Mouse (Mus musculus): ENCODE measurements at regions not wholly inside any gene's neighbourhood (a gene's known extent, or its start where the extent isn't known, plus 50 kb on each side); places are given as distances from the start of the nearest gene placed in this dataset.

DNA sequence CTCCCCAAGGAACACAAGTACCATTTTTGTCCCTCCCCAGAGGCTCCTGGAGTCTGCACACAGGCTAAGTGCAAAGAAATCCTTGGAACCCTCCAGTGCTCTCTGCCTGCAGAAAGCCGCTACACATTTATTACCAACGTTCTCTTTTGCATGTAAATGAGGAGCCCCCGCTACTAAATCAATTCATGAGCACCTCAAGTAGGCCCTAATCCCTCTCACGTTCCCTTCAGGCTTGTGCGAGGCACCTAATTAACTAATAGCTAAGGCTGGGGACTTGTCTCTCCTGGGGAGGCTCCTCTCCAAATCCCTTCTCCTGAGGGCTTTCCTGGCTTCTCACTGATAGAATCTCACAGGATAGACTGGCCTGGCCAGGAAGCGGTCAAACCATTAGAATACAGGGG, 568.6 kb upstream of the Adam5 start:
- no peak for DNase-seq (ENCODE audit: extremely low read depth, low read depth)

DNA sequence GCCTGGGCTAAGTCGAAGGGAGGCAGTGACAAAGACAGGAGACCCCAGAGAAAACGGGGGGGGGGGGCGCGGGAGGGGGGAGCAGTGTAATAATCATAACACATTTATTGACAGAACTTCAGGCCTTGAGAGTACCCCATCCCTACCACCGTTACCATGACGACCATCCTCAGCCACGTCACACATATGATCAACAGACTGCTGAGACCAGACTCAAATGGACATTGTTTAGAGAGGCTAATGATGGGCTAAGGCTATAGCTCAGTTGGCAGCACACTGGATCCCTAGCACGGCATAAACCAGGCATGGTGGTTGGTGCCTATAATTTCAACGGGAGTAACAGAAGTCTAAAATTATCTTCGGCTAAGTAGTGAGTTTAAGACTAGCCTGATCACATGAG, 565.8 kb upstream of the Adam5 start:
- DNase-seq (ENCODE audit: extremely low read depth, low read depth): no peak

DNA sequence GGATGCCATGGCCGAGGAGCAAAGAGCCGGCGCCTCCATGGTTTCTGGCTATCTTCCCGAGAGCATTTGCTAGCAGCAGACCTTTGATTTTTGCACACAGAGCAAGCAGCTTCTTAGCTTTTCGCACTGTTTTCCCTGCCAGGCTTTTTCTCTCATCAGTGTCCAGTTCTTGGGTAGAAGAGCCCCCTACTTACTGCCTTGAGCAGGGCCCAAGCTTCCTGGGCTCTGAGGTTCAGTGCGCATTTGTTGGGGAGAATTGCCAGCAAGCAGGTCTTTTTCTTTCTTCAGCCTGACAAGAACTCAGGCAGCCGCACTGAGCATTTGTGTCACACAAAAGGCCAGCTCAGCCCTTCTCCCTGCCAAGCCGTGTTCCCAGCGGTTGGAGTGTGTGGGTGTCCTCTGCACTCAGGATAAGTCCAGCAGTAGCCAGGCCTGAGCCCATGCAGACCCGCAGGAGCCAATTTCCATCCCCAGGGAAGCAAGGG, 565.2 kb upstream of the Adam5 start:
- DNase-seq (ENCODE audit: extremely low read depth, low read depth): no peak

DNA sequence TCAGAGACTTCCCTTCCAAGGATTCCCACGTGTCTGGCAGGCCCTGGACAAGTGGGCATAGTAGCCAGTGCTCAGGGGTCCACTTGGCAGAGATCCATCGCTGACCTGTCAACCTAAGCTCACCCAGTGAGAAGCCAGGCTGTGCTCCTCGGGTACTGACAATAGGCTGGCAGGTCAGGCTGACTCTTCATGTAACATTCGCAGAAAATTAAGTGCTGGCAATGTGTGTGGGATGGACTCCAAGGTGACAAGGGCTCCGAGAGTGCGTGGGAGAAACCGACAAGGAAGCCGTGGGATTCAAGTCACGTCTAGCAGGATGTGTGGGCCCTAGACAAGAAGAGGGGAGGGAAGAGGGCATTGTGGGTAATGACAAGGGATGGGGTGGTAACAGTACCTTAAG, 564.6 kb upstream of the Adam5 start:
- DNase-seq (ENCODE audit: extremely low read depth, low read depth): no peak

DNA sequence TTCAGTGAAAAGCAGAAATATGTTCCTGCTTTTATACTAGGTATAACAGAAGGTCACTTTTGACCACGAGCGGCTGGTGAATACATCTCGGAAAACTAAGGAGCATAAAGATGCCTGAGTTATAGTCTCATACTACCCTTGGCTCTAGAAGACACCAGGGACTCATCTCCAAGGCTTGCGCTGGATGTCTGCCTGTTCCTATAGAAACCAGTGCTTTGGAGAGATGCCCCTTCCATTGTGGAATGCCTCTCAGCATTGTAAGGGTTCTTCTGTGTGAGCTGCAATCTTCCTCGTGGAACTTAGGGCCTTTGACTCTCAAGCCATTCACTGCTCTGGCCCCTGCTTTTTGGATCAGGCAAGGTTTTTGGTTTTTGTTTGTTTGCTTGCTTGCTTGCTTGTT, 561.0 kb upstream of the Adam5 start:
- no peak for DNase-seq (ENCODE audit: extremely low read depth, low read depth)

DNA sequence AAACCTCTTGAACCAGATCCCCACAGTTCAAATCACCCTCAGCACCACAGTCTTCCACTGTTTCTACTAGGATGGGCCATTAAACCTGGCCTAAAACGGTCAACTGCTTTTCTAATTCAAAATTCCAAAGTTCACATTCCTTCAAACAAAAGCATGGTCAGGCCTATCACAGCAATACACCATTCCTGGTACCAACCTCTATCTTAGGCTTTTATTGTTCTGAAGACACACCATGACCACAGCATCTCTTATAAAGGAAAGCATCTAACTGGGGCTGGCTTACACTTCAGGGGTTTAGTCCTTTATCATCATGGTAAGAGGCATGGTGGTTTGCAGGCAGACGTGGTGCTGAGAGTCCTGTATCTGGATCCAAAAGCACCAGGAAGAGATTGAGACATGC, 560.4 kb upstream of the Adam5 start:
- DNase-seq (ENCODE audit: extremely low read depth, low read depth): no peak

DNA sequence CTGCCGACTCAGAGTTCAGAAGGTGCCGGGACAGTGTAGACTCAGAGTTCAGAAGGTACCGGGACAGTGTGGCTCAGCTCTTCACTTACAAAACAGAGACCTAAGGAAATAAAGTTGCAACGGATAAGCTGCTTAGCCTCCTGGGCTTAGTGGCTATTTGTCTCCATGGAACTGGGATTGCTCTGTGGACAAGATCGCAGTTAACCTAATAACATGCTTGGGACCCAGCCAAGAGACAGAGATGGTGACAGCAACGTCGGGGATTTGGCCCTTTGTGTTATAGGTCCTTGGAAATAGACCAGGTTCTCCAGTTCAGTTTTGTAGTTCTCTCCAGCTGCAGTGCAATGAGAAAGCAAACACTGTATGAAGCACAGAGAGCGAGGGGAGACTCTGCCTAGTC, 549.1 kb upstream of the Adam5 start:
- DNase-seq (ENCODE audit: extremely low read depth, low read depth): no peak

DNA sequence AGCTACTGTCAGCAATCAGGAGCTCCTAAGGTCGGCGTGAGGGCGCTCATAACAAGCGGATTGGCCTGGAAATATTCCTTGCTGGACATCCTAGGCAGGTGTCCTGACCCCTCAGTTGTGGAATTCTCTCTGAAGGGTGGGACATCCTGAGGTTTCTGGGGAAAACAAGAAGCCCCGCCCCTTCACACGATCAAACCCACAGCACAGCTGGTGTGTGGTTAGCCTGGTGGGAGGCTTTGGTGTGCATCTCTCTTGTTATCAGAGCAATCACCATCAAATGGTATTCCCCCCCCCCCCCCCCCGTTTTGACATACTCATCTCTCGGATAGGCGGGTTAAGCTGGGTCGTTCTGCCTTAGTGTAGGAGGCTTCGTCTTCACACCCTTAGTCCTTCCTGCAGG, 546.8 kb upstream of the Adam5 start:
- DNase-seq (ENCODE audit: extremely low read depth, low read depth): no peak

DNA sequence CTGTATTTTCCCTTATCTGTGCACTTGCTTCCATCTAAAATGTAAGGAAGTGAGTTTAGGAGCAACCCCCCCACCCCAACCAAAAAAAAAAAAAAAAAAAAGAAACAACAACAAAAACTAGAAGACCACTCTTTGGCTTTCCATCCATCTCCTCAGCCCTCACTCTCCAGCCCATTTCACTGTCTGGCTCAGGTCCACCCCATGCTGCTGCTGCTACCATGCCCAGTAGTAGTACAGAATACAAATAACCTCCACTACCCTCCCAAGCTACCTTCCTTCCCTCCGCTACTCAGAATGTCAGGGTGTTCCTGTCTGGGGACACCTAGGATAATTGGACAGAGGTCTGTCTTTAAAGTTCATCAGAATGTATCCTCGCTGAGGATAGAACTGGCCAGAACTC, 545.2 kb upstream of the Adam5 start:
- DNase-seq (ENCODE audit: extremely low read depth, low read depth): no peak

DNA sequence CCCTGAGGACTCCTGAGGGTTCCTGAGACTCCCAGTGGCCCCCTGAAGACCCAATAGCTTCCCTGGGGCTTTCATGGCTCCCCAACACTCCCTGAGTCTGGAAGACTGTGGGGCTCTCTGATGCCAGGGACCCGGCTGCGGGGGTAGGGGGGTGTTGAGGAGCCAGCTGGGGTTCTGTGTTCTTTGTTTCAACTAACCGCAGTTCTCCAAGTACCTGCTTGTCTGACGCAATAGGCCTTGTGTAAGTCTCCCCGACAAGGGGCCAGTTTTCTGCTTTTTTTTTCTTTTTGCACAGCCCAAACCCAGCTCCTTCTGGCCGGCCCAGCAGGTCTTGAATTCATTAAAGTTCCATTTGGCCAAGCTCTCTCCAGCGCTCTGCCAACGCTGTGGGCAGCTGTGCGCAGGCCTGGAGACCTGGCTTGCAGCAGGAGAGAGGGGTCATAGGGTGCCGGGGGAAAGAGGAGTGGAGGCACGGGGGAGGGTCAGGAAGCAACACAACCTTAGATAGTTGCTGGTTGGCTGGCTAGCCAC, 544.5 kb upstream of the Adam5 start:
- DNase-seq (ENCODE audit: extremely low read depth, low read depth): no peak

DNA sequence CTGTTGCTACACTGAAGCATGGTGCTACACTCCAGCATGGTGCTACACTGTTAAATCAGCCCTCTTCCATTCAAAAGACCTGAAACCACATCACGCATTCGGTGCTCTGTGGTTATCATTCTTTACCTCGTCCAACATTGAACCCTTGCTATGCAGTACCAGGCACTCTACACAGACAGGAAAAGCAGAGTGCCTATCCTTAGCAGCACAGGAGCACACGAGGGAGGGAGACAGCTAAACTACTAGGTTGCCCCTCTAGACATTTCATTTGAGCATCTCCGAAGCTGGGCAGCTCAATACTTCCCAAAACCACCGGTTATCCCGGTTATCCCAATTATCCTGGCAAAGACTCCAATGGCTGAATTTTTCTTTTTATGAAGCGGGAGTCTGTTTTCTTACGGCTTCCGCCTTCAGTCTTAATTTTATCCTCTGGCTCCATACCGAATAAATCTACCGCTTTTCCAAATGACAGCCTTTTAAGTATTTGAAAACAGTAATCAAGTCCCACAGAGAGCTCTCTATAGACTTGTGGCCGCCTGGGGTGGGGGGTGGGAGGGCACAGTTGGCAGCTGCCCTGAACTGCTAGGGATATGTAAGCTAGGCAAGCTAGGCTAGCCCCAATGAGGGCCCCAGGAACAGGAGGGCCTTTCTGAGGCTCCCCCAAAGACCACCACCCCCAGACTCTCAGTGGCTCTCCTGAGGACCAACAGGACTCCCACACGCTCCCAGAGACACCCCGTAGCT, 543.8 kb upstream of the Adam5 start:
- DNase-seq (ENCODE audit: extremely low read depth, low read depth): no peak

DNA sequence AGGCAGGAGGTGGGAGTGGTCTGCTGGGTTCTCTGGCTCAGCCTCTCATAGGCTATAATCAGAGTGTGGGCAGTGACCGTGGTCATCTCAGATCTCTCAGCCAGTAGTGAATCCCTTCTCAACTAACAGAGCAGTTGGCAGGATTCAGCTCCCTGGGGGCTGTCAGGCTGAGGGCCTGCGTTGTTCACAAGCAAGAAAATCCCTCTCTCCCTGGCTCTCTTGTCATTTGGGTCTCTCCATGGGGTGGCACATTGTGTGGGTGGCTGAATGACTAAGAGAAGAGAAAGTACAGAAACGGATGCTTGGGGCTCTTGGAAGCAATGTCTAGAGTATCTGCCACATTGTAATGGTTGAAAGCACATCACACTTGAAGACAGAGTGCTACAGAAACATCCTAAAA, 542.0 kb upstream of the Adam5 start:
- no peak for DNase-seq (ENCODE audit: extremely low read depth, low read depth)

DNA sequence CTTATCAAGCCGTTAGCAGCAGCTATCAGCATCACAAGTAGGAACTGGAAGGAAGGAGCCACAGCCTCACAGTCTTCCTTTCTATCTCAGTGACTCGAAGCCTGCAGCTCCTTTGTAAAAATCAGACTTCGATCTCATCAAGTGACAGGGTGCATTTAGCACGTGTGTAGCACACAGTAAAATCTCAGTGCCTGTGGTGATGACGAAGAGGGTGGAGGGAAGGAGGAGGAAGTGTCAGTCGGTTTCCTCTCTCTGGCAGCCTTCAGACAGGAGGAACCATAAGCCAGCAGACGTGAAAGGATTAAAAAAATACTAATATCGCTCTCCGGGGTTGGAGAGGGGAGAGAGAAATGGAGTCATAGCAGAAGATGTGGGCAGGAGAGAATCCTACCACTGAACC, 538.5 kb upstream of the Adam5 start:
- peak; percentile 26 for DNase-seq (ENCODE audit: extremely low read depth, low read depth)

DNA sequence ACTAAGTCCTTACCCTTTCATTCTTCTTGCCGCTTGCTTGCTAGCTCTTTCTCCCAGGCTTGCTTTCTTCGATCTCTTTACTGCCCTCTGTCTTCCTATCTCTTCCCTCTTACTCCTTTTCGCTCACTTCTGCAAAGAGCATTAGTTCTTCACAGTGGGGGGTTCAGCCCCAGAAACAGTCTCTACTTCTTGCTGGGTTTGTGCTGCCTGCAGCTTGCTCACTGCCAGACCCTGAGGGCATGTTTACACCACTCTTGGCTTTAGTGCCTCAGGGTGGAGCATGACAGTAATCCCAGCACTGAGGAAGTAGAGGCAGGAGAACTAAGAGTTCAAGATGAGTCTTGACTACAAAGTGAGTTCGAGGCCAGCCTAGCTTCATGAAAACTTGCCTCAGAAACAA, 538.0 kb upstream of the Adam5 start:
- DNase-seq (ENCODE audit: extremely low read depth, low read depth): peak; percentile 9

DNA sequence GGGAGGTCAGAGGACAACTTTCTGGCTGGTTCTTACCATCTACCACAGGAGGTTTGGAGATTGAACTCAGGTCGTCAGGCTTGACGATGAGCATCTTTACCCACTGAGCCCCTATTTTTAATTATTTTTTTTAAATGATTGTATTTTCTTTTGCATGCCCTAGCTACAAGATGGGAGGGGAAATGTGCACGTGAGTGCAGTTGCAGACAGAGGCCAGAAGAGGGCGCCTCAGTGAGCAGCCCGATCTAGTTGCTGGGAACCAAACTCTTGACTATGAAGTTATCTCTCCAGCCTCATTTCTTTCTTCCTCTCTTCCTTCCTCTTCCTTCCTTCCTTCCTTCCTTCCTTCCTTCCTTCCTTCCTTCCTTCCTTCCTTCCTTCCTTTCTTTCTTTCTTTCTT, 537.3 kb upstream of the Adam5 start:
- peak; percentile 6 for DNase-seq (ENCODE audit: extremely low read depth, low read depth)

DNA sequence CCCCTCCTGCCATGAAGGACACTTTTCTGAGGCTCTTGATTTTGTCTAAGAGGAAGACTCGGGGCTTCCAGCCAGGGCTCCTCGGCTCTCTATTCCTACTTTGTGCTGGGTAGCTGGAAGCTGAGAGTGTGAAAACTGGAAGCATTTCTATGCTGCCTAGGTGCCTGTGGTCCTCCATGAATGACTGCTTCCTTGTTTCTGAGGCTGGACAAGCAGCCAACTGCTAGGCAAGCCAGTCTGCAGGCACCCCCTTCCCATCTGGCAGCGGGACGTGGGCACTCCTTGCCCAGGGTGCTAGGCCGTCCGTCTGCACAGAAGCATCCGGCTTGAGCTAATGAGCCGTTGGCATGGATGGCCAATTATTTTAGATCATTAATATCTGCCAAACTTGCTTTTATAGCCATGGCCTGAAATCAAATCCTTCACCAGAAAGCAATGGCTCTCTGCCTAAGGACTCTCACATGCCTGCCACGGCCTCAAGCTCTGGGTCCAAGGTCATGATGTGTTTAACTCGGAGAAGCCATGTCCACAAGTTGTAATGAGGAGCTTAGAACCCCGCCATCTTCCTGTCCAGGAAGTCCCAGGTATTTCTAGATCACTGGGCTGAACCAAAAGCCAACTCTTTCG, 534.5 kb upstream of the Adam5 start:
- DNase-seq (ENCODE audit: extremely low read depth, low read depth): no peak

DNA sequence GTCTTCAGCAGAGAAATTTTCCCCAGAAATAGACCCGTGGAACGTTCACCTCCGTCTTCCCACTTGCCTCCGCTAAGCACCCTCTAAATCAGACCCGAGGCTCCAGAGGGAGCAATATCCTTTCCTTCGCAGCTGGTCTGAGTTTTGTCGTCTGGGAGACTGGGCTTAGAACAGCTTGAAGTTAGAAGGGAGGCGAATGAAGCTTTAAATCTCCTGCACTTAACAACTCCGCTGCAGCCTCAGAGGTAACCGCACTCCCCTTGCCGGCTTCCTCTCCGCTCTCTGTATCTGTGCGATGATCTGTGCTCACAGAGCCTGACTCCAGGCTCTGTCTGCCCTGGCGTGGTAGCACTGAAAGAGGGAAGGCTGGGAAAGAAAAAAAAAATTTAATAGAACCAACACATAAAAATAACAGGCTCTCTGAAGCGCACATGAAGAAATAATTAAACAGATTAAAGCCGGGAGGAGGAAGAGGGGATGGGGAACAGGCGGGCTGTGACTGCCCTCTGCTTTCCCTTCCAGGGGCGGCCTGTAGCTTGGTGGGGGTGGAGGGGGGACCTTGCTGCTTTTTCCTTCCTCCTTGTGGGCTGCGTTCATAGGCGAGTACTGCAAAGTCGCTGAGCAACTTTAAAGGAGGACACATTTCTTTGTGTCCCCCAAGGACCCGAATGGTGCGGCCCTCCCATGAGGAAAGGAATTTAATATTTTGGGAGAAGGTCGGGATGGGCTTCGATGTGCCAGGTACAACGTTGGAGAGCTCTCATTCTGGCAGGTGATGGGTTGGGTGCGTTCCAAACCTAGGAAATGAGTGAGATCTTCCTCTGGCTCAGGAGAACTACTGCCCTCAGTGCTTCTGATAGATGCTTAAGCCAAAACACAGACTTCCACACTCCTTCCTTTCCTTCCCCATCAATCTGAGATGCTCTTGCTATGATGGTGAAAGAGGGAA, 529.9 kb upstream of the Adam5 start:
- no peak for DNase-seq (ENCODE audit: extremely low read depth, low read depth)

DNA sequence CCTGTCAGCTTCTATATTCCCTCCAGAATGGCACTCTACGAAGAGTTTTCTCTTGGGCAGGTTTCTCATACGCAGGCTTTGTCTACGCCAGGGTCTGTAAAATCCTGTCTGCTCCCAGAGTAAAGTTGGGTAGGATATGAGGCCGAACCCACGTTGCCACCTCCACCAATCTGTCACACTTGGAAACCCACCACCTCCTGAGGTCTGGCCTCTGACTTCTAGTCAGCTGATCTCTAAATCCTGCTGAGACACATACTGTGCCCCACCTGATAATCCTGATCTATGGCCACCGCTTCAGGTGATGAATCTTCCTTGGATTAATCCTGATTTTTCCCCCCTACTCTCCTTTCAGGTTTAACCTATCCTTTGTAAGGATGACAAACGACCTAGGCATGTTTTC, 529.2 kb upstream of the Adam5 start:
- DNase-seq (ENCODE audit: extremely low read depth, low read depth): no peak

DNA sequence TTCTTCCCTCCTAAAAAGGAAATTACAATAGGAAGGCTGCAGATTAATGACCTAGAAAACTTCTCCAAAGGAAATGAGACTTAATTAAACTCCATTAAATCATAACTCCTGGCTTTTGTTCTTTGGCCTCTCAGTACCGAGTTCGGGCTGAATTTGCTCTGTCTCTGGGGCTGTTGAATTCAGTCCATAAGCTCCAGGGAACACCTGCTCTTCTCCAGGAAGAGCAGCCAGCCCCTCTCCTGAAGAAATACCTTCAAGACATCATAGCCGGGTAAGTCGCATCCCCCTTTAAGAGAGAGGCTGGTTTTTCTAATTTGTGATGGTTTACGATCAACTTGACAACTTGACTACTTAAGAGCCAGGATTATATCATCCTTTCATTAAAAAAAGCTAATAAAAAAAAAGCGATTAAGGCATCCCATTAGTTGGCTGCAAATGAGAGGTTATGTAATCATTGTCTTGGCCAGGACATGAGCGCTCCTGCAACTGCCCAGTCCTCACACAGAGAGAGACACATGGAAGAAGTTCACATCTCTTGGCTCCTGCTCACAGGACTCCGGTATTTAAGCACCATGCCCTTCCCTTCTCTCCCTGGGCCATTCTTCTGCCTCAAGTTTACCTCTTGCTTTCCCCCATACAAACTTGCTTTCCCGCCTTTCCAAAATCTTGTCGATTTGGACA, 524.0 kb upstream of the Adam5 start:
- no peak for DNase-seq (ENCODE audit: extremely low read depth, low read depth)

DNA sequence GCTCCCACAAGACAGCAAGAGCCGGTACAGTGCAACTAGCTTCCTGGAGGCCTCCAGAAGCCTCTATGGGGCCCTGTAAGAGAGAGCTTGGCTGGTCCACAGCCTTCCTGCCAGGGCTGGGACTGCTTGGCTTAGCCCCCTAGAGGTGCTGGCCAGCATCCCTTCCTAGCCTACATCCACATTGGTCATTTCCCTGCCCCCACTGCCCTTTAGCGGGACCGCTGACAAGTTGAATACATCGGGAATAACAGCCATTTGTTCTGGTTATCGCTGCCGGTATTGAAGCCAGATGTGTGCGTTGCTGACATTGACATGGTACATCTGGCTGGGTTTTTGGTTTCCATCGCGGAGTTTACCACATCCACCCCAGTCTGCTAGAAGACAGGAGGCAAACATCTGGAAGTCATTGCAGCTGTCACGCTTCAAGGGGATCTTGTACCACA, 519.0 kb upstream of the Adam5 start:
- DNase-seq (ENCODE audit: extremely low read depth, low read depth): no peak

DNA sequence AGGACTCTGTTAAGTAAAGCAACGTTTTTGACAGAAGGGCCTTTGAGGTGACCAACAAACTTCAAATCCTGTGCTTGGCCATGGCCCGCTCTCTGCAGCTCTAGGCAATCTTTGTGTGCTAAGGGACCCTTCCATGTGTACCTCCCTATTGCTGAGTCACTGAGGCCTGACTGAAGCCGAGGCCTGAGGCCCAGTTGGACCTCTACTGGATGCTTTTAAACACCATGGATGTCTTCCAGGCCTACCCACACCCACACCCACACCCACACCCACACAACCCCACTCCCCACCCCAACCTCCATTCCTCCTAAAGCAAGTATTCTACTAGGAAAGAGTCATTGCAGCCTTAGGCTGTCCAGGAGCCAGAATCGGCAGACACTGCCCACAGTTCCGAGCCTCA, 518.3 kb upstream of the Adam5 start:
- DNase-seq (ENCODE audit: extremely low read depth, low read depth): no peak

Measured in MEL-GATA-1-ER (cell line).